Mouse (Mus musculus): ENCODE data around the gene Brox. TPM values are rescaled to one million over a fixed set of nuclear protein-coding genes. Genes with fewer than 3 reads are reported as not detected.

The Brox gene
- total RNA-seq, 1 experiment from 2014 or later, result 55.7 TPM

DNA sequence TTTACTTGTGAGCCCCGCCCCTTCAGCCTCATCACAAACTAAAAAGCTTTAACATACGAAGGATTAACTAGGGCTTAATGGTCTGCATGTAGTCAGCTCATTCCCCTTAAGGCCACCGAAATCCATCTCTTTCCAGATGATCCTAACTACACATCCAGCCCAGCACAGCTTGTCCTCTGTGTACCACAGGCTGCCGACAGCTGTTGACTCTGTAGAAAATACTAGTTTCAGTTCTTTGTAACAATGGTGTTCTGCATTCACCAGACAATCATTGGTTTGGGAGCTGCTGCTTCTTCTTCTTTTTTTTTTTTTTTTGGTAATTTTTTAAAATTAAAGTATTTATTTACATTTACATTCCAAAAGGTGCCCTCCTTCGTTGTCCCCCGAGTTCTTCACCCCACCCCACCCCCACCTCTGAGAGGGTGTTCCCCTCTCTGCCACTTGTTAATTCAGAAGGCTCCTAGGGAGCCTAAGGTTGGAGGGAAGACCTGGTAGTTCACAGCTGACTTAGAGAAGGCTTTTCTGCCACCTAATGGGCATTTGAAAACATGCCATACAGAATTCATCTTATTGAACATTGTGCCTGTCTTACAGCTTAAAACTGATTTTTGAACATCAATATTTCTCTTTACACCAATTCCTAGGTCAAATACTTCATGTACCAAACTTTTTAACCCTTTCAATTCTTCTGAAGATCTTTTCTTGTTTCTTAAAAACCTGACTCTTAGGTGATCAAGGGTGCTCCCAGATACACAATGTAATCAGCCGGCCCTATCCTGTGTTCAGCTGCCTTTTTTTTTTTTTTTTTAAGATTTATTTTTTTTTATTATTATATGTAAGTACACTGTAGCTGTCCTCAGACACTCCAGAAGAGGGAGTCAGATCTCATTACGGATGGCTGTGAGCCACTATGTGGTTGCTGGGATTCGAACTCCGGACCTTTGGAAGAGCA is 23.9 kb downstream of the Brox start:
- DNase-seq, result no peak

- DNase-seq, result no peak
These were observed 29.4 kb downstream of the Brox start for GRCm38 (mm10) chr1:183267666-183268065.

- no peak for DNase-seq
These were observed 31.1 kb downstream of the Brox start for GRCm38 (mm10) chr1:183265921-183266467.

DNA sequence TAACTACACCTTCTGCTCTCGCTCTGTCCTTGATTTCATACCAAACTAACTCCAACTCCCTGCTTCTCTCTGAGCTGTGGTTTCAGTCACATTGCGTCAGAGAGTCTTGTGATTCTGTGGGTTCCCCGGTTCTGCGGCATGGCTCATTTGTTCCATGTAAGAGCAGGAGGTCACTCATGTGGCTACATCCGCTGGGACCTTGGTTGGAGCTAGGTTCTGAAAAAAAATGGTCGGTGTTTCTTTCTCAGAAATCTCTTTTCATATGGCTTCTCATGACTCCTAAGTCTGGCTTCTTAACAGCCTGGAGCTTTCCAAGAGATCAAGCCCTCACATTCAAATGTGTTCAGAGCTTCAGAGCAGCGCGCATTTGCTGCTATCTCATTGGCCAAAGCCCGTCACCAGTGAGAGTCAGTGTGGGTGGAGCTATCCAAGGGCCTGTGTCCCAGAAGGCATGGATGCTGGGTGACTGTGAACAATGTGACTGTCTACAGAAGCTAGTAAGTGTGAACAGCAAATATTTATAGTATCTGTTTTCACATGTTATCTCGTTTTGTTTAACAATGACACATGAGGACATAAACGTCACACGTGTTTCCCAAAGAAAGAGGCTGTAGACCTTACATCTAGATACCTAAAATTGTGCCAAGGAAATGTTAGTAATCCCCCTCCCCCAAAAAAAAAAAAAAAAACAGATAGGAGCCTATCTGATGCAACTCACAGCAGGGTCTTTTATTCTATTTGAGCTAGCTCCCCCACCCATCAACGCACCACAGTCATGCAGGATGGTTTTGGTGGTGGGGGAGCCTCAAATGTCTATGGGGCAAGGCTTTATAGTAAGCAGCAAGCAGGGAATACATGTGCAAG is 32.7 kb downstream of the Brox start:
- DNase-seq, result no peak

DNA sequence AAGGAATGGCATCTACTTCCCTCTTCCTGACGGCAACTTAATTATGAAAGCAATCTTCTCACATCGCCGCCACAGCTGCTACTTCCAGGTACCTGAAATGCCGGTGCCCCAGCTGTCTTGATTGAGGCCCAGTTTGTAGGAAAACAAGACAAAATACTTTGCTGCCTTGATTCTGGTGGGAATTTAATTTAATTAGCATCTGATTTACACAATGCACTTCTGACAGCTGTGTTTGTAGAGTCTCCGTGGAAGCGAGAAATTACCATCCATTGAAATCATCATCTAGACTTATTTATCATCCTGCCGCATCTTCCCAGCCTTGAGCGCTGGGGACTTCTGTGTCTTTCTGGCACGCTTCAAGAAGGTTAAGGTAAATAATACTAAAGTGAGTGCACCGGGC is 44.5 kb downstream of the Brox start:
- no peak for DNase-seq

GRCm38 (mm10) chr1:183251818-183252217 is 45.3 kb downstream of the Brox start:
- no peak for DNase-seq

DNA sequence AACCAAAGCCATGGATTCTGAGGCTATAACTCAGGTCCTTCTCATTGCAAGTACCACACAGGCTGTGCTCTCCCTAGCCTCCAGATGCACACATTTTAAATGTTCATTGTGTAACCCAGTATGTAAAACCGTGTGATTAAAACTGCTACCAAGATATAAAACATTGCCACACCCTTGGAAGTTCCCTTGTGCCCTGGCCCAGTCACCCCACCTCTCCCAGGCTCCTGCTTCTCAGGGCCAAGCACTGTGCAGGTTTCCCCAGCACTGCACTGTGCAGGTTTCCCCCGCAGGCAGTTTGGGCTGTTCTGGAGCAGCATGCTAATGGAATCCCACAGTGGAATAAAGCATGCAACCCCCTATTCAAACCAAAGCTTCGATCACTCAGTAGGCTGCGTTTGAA is 46.5 kb downstream of the Brox start:
- no peak for DNase-seq

- DNase-seq, result no peak
These were observed 48.9 kb downstream of the Brox start for GRCm38 (mm10) chr1:183248144-183248543.

DNA sequence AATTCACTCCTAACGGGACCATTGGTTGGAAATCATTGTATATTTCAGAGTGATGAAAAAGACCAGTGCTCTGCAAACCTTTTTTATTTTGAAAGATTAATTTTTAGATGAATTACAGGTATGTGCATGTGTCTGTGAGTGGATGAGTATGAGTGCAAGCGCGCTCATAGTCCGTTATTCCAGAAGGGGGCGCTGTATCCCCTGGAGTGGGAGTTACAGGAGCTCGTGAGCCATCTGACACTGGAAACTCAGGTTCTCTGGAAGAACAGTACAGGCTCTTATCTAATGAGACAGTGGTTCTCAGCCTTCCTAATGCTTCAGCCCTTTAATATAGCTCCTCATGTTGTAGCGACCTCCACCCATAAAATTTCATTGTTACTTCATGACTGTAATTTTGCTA is 53.8 kb downstream of the Brox start:
- no peak for DNase-seq

GRCm38 (mm10) chr1:183237901-183238300 is 59.2 kb downstream of the Brox start:
- no peak for DNase-seq

DNA sequence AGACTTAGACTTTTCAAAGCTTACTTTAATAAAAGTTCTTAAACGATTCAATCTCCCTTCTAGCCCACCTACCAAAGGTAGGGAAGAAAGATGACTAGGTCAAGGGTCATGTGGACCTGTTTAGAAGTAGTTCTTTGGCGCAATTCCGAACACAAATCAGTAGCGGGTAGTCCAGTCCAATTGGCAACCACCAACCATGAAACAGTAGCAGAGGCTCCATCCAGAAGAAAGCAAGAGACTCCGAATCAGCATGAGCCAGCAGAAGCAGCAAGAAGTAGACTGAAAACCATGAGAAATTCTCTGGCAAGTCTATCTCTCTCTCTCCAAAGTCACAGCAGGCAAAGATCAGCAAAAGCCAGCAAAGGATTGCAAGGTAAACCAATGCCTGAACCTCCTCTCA is 60.6 kb downstream of the Brox start:
- DNase-seq, result no peak

DNA sequence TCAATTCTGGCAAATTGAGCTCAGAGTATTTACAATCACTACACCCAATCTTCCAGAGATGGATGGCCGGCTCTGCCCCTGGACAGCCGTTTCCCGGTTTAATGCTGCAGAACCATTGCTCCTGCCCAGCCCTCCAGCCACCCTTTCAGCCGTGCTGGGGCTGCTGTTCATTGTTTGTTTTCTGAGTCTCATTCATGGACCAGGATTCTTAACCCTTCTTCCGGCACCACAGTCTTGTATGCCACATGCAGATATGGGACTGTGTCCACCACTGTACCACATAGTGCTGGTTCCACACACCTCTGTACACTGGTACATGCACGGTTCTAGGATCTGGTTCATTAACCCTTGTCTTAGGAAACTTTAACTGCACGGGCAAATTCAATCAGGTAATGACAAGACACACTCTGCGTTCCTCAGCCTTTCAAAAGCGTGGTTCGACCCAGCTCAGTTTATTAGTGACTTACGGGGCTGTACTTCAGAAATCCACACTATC is 63.3 kb downstream of the Brox start:
- DNase-seq, result no peak

GRCm38 (mm10) chr1:183232985-183233678 is 63.9 kb downstream of the Brox start:
- DNase-seq, result no peak

GRCm38 (mm10) chr1:183227469-183227868 is 69.6 kb downstream of the Brox start:
- DNase-seq, result no peak

Other genes starting within 250 kb of the Brox start
- 14.3 and 20.5 TPM in 2 replicates for gene Disp1, start 75.7 kb downstream of the Brox start, total RNA-seq (2021)
- gene Aida, start 679 bp downstream of the Brox start, total RNA-seq (2021), result 54.3 and 59.3 TPM in 2 replicates
- gene Mia3, start 72.3 kb upstream of the Brox start, total RNA-seq (2021), result 200 and 216 TPM in 2 replicates
- 17.0 and 19.7 TPM in 2 replicates for gene Taf1a, start 91.7 kb upstream of the Brox start, total RNA-seq (2021)
- not detected in 2 replicates for gene Hhipl2, start 120.9 kb upstream of the Brox start, total RNA-seq (2021)